Mouse (Mus musculus) adrenal gland, postnatal 10 days (tissue): ENCODE data around the gene Actr1b. TPM values are rescaled to one million over a fixed set of nuclear protein-coding genes. Genes with fewer than 3 reads are reported as not detected.

ENCODE experiments used
- DNase-seq: peaks from one replicate; pipeline ENCODE4 v3.0.0; 2021; ENCODE audit warnings: mixed read lengths
- long read RNA-seq, 2 experiments: library from polyadenylated mRNA; stranded (forward); transcript quantifications; one replicate each; pipeline ENCODE4 v2.0.0; 2021
- total RNA-seq, 2 experiments: library from RNA; stranded (reverse); gene quantifications; 2 replicates each; pipeline ENCODE4 v1.2.3; 2021

The Actr1b gene
- total RNA-seq, result 100 to 1,000 TPM; 111 to 133 TPM
- long read RNA-seq, experiment 1, transcript Actr1b-201 (11 exons, 3,248 nt), result major isoform, 113 of 193 reads
- long read RNA-seq, experiment 1, partial matches to known transcripts, result 21 of 193 reads
- long read RNA-seq, experiment 1, other reads (novel, unspliced or antisense), result 59 of 193 reads
- long read RNA-seq, experiment 2, transcript Actr1b-201 (11 exons, 3,248 nt), result major isoform, 74 of 139 reads
- long read RNA-seq, experiment 2, partial matches to known transcripts, result 56 of 139 reads
- long read RNA-seq, experiment 2, other reads (novel, unspliced or antisense), result 9 of 139 reads

DNA sequence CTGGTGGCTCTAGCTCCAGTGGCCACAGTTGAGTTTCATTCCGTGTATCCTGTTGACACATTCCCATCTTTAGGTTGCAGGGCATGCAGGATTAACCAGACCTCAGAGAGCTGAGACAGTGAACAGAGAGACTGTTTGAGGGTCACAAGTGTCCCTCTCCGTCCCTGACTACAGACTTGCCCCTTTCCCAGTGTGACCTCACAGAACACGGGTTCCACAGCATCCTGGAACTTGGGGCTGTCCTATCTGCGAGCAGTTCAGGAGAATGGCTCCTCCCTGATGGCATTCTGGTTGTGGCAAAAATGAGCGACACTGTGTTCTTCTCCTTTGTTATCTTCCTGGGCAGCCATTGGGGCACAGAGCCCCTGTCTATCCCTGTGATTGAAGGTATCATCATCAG, at the start of gene Actr1b:
Gene Actr1b (minus strand): TSS at position 112 of the 400 bp plus-strand sequence.
- no peak for DNase-seq

DNA sequence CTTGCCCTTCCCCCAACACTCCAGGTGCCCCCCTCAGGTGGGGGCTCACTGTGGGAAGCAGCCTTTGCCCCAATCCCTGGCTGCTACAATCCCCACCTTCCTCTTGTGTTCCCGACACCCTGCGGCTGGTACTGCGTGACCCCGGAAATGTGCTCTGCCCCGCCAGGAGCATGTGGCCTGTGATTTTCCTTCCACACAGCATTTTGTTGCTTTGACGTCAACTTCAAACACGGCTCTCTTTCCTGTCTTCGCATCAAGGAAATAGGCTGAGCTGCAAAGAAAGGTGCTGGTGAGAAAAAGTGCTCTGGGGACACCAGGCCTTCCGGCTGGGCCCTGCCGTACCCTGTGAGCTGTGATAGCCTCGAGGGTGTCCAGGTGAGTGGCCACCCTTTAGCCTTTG, 47.3 kb upstream of the Actr1b start, which contains the start of gene Zap70:
Gene Zap70 (plus strand): TSS at position 231 of the 400 bp plus-strand sequence.
- no peak for DNase-seq

- no peak for DNase-seq
Observed at GRCm38 (mm10) chr1:36761061-36761460, 46.8 kb upstream of the Actr1b start.

GRCm38 (mm10) chr1:36760401-36760800, 46.2 kb upstream of the Actr1b start:
- DNase-seq, result no peak

- no peak for DNase-seq
Observed at GRCm38 (mm10) chr1:36759076-36759475, 44.9 kb upstream of the Actr1b start.

- no peak for DNase-seq
Observed at GRCm38 (mm10) chr1:36758553-36758952, 44.3 kb upstream of the Actr1b start.

GRCm38 (mm10) chr1:36753932-36754675, 39.9 kb upstream of the Actr1b start:
- no peak for DNase-seq

GRCm38 (mm10) chr1:36746452-36746851, 32.2 kb upstream of the Actr1b start:
- peak; percentile 59 for DNase-seq

DNA sequence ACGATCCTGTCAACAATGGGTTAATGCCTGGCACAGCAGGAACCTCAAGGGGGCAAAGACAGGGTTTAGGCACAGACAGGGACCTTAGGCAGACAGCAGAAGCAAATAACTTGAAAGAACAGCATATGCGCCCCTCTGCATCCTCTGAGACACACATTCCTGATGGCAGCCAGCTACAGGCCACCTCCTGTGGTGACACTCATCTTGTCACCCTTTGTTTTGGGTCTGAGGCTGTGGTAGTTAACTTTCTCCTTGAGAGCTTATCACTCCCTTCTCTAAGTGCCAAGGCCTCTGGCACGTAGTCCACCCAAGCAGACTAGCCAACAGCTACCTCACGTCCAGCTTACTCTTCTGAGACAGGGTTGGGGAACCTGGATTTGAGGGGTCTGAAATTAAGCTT, 31.4 kb upstream of the Actr1b start:
- no peak for DNase-seq

DNA sequence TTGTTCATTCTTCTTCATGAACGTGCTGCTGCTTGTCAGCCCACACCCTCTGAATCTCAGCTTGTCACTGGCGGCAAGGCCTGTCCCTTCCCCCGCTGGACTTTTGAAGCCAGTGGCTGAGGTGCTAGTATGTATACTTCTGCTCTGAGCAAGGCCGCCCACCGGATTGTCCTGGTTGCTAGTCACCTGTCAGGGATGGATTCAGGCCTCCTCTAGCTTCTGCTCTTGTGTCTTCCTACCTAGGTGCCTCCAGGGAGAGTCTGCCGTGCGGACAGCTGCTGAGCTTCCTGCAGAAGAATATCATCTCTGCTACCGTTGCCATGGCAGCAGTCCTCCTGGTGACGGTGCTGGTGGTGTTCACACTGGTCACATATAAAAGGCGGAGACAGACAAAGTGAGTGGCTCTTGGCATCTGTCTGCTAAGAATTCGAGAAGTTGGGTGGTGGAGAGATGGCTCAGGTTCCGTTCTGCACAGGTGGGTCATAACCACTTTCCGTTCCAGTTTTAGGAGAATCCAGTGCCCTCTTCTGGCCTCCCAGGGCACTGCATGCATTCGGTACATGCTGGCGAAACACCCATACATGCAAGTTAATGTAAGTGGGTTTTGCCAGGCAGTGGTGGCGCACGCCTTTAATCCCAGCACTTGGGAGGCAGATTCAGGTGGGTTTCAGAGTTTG, 30.2 kb upstream of the Actr1b start:
- DNase-seq, result peak; percentile 82

- no peak for DNase-seq
Observed at GRCm38 (mm10) chr1:36743046-36743445, 28.8 kb upstream of the Actr1b start.

GRCm38 (mm10) chr1:36739231-36739630, 25.0 kb upstream of the Actr1b start:
- DNase-seq, result no peak

DNA sequence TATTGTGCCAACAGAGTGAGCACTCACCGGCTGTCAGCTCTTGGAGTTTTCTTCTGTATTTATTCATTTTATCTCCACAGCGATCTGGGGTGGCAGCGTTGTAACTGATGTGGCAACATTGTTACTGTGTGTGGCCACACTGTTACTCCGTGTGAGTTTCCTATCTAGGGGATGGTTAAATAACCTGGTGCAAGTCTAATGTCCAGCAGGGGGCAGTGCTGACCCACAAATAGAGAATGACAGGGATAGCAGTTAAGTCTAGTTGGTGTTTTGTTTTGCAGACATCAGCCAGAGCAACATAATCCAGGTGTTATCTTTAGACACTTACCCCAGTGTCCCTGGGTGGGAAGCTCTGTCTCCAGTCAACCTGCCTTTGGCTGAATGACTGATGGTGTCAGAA, 23.1 kb upstream of the Actr1b start:
- DNase-seq, result peak; percentile 89

DNA sequence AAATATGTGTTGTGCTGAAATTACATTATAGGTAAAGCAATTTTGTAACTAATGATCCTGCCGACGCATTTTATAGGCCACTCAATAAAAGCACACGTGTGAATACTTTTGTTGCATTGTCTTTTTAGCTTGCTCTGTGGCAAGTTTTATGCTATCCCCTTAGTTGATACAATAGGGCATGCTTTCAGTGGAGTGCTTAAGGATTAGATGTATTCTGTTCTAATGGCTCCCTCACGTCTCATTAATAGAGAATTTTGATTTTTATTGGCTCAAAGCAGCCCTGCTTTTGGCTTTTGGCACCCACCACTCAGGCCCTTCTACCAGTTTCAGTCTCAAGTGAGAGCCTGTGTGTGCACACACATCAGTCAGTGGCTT, 9.8 kb upstream of the Actr1b start:
- DNase-seq, result no peak

DNA sequence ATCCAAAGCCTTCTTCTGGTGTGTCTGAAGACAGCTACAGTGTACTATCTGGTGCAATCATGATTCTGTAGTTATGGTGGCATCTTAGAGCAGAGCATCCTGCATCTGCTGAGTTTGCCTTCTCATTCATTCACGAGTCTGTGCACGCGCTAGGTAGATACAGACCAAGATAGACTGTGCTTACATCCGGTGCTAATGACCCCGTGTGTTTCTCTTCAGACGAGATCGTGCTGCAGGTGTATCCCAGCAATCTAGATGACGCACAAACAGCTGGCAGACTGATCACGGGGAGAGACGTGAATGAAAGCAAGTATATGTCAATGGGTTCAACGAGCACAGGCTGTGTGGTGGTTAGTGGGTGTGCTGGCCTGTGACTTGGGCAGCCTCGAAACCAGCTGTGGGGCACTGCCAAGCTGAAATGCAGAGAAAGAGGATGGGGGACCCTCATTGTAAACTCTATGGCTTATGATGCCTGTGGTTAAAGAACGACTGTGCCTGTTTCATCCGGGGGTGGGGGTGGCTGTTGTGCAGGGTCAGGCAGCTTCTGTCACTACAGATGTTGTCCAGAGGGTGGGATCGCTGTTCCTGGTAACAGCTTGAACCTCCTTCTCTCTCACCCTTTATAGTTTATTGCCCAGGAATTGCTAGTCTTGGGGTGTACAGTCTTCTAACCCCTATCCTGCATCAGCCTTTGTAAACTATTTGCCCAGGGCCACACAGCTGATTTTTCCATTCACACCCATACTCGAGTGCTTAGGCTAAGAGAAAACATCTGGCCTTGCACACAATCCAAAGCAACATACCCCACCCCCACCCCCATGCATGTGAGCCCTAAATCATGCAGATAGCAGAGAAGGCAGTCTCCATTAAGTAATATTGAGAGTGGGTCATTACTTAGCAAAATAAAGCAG, 9.2 kb upstream of the Actr1b start:
- no peak for DNase-seq

GRCm38 (mm10) chr1:36718786-36719185, 4.6 kb upstream of the Actr1b start:
- no peak for DNase-seq

- no peak for DNase-seq
Observed at GRCm38 (mm10) chr1:36711104-36711503, 3.1 kb downstream of the Actr1b start.

GRCm38 (mm10) chr1:36709854-36710280, 4.4 kb downstream of the Actr1b start, which contains the start of gene 4933424G06Rik:
Gene 4933424G06Rik (plus strand): TSS chr1:36710149.
- peak; percentile 98 for DNase-seq

DNA sequence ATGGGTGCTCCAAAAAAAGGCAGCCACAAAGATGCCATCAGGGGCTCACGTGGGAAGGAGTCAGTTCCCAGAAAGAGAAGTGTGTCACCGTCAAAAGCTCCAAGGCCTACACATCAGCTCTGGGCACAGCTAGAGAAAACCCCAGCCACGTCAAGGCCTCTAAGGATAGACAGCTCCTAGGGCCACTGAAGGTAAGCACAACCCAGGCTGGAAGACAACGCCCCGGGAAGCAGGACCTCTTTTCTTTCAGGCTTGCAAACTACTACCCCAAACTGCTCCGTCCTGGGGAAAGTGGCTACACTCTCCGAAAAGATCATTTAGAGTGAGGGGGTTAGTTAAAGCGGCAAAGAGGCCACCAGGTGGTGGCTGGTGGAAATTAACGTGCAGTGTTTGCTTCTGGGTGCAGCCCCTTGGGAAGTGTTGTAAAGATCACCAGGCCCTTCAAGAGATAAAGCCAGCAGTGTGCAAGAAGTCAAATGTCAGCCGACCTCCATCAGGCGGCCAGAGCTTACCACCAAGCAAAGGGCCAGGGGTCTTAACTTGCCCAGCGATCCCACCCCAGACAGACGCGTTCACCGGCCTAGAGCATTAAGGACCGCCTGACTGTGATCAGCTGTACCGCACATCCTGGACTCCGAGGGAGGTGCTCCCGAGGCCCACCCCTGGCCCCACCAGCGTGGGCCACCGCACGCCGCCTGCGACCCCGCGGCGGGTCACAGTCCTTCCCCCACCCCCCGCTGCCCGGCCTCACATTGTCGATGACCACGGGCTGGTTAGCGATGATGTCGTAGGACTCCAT, 5.0 kb downstream of the Actr1b start:
- peak; percentile 54 for DNase-seq

- DNase-seq, result no peak
Observed at GRCm38 (mm10) chr1:36708626-36709025, 5.6 kb downstream of the Actr1b start.

- DNase-seq, result no peak
Observed at GRCm38 (mm10) chr1:36707797-36708196, 6.4 kb downstream of the Actr1b start.
